Mouse (Mus musculus) myocyte (in vitro differentiated cells): ENCODE results near the gene Rgs9.

ENCODE experiments used
- CEBPB ChIP-seq: IDR thresholded peaks from 2 replicates; pipeline ENCODE4 v1.6.1; 2011; ENCODE audit warnings: mild to moderate bottlenecking, moderate library complexity; ENCODE audit not compliant: poor library complexity, insufficient read depth, severe bottlenecking
- E2F4 ChIP-seq: IDR thresholded peaks from one replicate; pipeline ENCODE4 v1.6.1; 2011; ENCODE audit warnings: mild to moderate bottlenecking, control low read depth, moderate library complexity; ENCODE audit not compliant: insufficient read depth
- MAX ChIP-seq: IDR thresholded peaks from one replicate; pipeline ENCODE4 v1.6.1; 2011; ENCODE audit warnings: low read depth, mild to moderate bottlenecking, control low read depth
- MYOD1 ChIP-seq, 3 experiments: IDR thresholded peaks; one replicate each; pipeline ENCODE4 v1.6.1; 2011; ENCODE audit warnings: control low read depth in 2 of 3, low read depth in 2 of 3, mild to moderate bottlenecking in 2 of 3, moderate library complexity in 1 of 3; ENCODE audit not compliant: insufficient read length in 2 of 3, control insufficient read depth in 1 of 3
- MYOG ChIP-seq, 3 experiments: IDR thresholded peaks; one replicate each; pipeline ENCODE4 v1.6.1; 2011; ENCODE audit warnings: control low read depth in 2 of 3, low read depth in 2 of 3, mild to moderate bottlenecking in 2 of 3; ENCODE audit not compliant: insufficient read length in 2 of 3, control insufficient read depth in 1 of 3, insufficient read depth in 1 of 3
- POLR2A ChIP-seq: IDR thresholded peaks from one replicate; pipeline ENCODE4 v1.6.1; 2011; ENCODE audit warnings: low read depth, mild to moderate bottlenecking, control low read depth, moderate library complexity; ENCODE audit not compliant: insufficient read length
- POLR2AphosphoS2 ChIP-seq: IDR thresholded peaks from one replicate; pipeline ENCODE4 v1.6.1; 2011; ENCODE audit warnings: low read depth, control low read depth; ENCODE audit not compliant: insufficient read length
- REST ChIP-seq: IDR thresholded peaks from one replicate; pipeline ENCODE4 v1.6.1; 2011; ENCODE audit warnings: mild to moderate bottlenecking, control low read depth, moderate library complexity; ENCODE audit not compliant: insufficient read depth, insufficient read length
- TCF12 ChIP-seq: IDR thresholded peaks from one replicate; pipeline ENCODE4 v1.6.1; 2011; ENCODE audit warnings: mild to moderate bottlenecking, control low read depth; ENCODE audit not compliant: poor library complexity, insufficient read depth, severe bottlenecking
- USF1 ChIP-seq: IDR thresholded peaks from one replicate; pipeline ENCODE4 v1.6.1; 2011; ENCODE audit warnings: low read depth, mild to moderate bottlenecking, control low read depth, moderate library complexity

- TF ChIP-seq POLR2AphosphoS2 (no peak), POLR2A (no peak), MYOG (IDR thresholded peaks at IDR 0.05; ENCODE audit: control insufficient read depth in 1 of 3, insufficient read depth in 1 of 3, insufficient read length in 2 of 3, low read depth in 2 of 3) (no peak), TCF12 (no peak), MYOD1 (IDR thresholded peaks at IDR 0.05; ENCODE audit: control insufficient read depth in 1 of 3, insufficient read length in 2 of 3, low read depth in 2 of 3) (no peak), CEBPB (no peak), E2F4 (no peak), MAX (no peak), REST (no peak), USF1 (no peak)
These were observed 119.0 kb downstream of the Rgs9 start for GRCm38 (mm10) chr11:109178788-109179518.
